Mouse (Mus musculus) gastrocnemius, postnatal 10 days (tissue): ENCODE measurements at regions not wholly inside any gene's neighbourhood (a gene's known extent, or its start where the extent isn't known, plus 50 kb on each side); places are given as distances from the start of the nearest gene placed in this dataset.

Source experiments
- DNase-seq: peaks from one replicate; pipeline ENCODE4 v3.0.0; 2021; ENCODE audit warnings: mixed read lengths

DNA sequence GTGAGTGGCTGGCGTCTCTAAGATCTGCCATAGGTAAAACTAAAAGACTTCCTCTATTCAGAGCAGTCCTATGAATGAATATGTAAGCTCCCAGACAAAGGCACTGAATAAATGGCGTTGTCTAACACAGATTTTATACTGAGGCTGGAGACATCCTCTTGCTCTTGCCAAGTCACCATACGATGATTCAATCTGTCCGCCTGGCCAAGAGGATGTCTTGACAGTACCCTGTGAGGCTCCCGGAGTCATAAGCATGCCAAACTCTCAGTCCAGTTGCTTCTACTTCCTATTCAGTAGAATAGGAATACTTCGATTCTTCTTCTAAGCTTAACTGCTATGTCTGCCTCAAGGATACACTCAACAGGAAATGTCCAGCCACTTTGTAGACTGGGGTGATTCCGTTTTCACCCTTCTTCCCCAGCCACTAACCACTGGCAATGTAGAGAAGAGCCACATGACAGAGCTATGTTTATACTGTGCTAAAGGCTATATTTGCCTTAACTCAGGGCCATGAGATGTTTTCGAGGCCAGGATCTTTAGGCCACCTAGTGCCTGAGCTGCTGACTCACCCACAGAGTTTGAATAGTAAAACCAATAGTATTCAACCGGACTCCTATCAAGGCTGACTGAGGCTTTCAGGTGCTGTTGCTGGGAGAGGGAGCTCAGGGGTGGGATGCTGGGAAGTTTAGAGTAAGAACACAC, 188.7 kb upstream of the Atp5g3 start:
- DNase-seq = no peak

DNA sequence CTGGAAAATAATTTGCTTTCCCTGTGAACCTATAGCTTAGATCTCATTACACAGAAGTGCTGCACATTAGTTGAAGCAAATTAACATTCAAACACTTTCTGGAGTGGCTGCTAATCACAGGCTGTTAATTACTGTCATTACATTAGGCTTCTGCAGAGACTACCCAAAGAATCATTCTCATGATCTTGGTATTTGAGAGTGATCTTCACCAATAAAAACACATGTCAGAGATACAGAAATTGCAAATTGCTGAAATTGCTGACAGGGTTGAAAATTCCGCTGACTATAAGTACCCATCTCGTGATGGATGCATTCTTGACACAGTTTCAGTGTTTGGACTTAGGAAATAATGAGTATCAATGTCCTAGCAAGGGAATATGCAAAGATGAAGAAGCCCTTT, 185.7 kb upstream of the Atp5g3 start:
- DNase-seq = no peak

DNA sequence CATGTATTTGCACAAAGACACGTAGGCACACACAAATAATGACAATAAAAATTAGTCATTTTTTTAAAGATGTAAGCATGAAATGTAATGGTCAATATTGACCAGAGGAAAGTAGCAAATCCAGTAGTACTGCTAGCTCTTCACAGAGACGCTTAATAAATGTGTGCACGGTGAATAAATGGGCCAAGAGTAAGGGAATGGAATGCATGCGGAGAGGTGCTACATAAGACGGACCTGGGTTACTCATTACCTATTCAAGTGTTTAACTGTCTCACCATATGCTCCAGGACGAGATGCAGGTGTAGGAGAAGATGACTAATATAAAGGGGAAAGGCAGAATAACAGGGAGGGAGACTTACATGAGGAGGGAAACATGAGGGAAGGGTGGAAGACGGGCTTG, 182.4 kb upstream of the Atp5g3 start:
- DNase-seq = no peak

GRCm38 (mm10) chr2:74087375-74087774, 176.2 kb upstream of the Atp5g3 start:
- no peak for DNase-seq

GRCm38 (mm10) chr2:74084971-74085370, 173.8 kb upstream of the Atp5g3 start:
- DNase-seq = no peak

DNA sequence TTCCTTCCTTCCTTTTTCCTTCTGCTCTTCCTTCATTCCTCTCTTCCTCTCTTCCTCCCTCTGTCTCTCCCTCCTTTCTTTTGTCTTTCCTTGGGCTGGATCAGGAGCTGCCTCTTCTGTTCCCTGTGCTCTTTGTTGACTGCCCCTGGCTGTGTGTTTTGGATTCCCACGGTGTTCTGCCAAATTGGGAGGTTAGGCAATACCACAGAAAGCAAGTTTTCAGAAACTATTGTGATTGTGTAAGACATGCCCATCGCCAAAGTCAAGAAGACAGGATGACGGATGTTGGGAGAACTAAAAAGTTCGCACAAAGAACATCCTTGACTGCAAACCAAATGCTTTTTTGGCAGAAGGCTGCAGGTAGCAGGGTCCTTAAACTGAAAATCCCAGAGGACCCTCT, 165.6 kb upstream of the Atp5g3 start:
- DNase-seq = no peak

DNA sequence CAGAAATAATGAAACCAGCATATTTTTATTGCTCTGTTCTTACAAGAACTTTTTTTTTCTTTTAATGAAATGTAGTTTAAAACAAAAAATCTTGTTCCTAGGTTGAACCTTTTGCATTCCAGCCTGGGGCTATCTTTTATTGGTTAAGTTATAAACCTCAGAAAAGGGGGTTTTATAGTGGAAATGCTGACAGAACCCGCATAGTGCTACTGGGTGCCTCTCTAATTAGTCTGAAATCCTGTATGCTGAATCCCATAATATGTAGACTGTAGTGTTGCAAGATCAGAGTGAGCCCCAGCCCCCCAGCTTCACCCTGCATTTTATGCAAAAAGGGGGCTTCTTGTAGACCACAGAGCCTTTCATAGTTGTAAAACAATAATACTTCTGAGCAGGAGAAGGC, 164.4 kb upstream of the Atp5g3 start:
- DNase-seq = no peak

GRCm38 (mm10) chr2:74073396-74073795, 162.3 kb upstream of the Atp5g3 start:
- no peak for DNase-seq

DNA sequence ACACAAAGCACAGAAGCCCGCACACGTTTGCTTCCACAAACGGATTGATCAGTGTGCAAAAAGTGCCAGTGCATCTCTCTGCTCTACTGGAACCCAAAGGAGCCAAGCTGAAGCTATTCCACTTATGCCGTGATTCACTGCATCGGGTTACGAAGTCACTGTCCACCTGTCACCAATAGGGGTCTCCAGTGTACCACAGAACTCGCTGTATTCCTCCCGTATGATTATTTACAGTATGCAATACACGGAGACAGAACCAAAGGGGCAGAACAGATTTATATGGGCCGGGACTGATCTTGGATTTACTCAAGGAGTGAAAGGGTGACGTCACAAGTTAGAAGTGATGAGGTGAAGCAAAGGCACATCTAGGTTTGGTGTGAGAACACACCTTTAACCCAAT, 155.5 kb upstream of the Atp5g3 start:
- DNase-seq = peak; percentile 45

- DNase-seq = no peak
These were observed 153.2 kb upstream of the Atp5g3 start for GRCm38 (mm10) chr2:74064369-74064768.

DNA sequence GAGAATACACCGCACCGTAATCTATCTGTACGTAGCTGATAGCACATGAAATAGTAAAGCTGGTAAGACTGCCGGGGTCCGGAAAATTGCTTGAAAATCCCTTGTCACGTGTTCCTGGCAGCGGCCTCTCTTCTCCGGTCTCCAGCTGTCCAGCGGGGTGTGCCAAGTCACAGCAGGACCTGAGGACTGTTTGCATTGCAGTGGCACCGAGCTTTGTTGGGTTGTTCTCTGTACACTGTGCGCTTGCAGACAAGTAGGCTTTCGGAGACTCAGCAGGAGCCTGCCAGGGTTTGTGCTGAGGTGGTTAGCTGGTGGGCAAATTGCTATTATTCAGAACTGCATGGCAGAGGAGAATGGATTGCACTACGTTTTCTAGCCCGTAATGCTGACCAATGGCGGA, 152.7 kb upstream of the Atp5g3 start:
- DNase-seq = peak; percentile 26

DNA sequence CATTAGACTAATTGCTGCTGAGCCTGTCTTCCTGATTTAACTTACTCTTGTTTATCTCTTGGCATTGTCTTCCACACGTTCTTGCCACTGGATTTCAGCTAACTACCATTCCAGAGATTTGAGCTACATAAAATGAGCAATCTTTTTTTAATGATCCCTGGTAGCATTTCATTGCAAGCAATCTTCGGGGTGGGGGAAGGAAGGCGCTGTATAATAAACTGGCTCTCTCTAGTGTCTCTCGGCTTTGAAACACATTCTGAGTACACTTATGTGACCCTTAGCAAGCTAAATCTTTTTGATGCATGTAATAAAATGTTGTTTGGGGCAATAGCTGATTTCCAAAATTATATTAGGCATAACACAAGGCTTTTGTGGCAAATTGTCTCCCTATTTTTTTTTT, 152.2 kb upstream of the Atp5g3 start:
- no peak for DNase-seq

- DNase-seq = no peak
These were observed 131.3 kb upstream of the Atp5g3 start for GRCm38 (mm10) chr2:74042430-74042829.

DNA sequence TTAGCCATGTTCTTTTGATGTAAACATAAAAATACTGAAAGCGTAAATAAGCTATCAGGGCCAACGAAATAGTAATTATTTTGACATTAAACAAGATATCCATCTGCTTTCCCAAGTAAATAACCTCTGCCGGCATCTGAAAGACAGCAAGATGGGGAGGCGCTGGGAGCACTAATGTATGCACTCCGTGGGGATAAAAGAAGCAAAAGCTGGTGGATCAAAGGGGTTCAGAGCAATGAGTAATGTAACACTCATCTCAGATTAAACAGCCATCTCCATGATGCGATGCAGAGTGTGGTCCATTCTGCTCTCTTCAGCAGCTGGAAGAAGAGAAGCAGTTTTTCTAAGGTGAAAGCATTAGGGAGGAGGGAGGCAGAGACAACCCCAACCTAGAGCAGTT, 128.5 kb upstream of the Atp5g3 start:
- no peak for DNase-seq

GRCm38 (mm10) chr2:74036043-74036442, 124.9 kb upstream of the Atp5g3 start:
- no peak for DNase-seq

DNA sequence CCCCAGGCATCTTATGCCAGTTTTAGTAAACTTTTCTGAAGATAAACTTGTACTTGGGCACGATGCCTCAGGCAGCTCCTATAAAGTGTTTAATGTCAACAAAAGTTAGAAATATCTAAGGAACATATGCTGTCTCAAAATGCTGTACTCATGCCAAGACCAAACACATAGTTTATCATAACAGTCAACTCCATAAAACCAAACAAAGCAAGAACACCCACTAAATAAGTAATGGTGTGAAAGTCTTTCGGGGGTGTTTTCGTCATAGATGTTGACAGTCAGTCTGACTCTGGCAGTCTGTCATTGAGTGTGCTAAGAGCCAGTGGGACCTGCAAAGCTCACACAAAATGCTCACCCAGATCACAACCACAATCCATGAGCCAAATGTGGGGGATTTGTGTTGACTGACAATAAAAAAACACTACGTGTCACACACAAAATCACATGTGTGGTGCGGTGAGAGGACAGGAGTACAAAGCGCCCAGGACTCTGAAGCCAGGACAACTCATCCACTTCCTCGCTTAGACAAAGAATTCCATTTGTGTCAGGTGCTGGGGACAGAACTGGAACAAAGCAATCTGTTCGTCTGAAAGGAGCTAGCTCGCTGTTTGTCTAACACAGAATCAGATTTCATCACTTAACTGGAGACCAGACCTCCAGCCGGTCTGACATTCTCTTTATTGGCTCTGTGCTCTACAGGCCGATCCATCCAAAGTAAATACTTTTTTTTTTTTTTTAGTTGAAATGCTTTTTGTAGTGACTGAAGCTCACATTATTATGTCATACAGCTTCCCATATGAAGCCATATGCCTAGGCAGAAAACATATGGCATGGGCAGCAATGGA, 121.3 kb upstream of the Atp5g3 start:
- no peak for DNase-seq

GRCm38 (mm10) chr2:74029938-74030337, 118.8 kb upstream of the Atp5g3 start:
- no peak for DNase-seq

GRCm38 (mm10) chr2:74027404-74028104, 116.4 kb upstream of the Atp5g3 start:
- peak; percentile 49 for DNase-seq

- no peak for DNase-seq
These were observed 104.0 kb upstream of the Atp5g3 start for GRCm38 (mm10) chr2:74015146-74015545.

- DNase-seq = no peak
These were observed 103.1 kb upstream of the Atp5g3 start for GRCm38 (mm10) chr2:74014201-74014600.

- DNase-seq = no peak
These were observed 87.4 kb upstream of the Atp5g3 start for GRCm38 (mm10) chr2:73998531-73998930.

GRCm38 (mm10) chr2:73996986-73997385, 85.9 kb upstream of the Atp5g3 start:
- no peak for DNase-seq

DNA sequence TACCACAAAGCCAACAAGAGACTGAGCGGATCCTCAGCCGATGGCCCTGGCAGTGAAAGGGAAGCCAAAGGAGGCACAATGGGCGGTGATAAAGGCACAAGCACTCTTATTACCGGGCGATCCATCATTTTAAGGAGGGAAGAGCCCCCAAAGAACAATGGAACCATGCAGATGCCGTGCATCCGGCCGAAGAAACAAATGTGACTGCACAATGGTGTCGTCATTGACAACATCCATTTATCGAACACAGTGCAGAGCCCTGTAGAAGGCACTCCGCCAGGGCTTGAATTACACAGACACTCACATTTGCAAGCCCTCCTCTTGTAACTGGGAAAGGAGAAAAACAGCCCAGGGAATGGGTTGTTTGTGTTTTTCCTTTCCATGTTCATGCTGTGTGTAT, 80.7 kb upstream of the Atp5g3 start:
- no peak for DNase-seq
